Mouse (Mus musculus) MEL (cell line): Measurements from ENCODE around the gene Rapgef6. TPM values are rescaled to one million over a fixed set of nuclear protein-coding genes. Genes with fewer than 3 reads are reported as not detected.
A peak's percentile ranks its signal among the peaks of the same experiment; 100 is the strongest.

Experiments used
- DNase-seq: peaks from one replicate; pipeline ENCODE4 v3.0.0; 2011; ENCODE audit warnings: low read depth, low spot score
- H3K27ac ChIP-seq: 2 replicates; pipeline ENCODE4 v1.5.1; 2012; ENCODE audit warnings: low read depth, mild to moderate bottlenecking, control low read depth, low read length, moderate library complexity; ENCODE audit not compliant: control insufficient read depth
- H3K27me3 ChIP-seq, 2 experiments: fragments of 150-350 bp in 1 of 2; sonication (generic) in 1 of 2; 2 replicates each; pipeline ENCODE4 v1.6.1; 2012; ENCODE audit warnings: low read length in 2 of 2, mild to moderate bottlenecking in 2 of 2, improper control_type of control experiment in 1 of 2, moderate library complexity in 1 of 2; ENCODE audit not compliant: insufficient read depth in 2 of 2, control insufficient read depth in 1 of 2
- H3K36me3 ChIP-seq, 2 experiments: 2 replicates each; pipeline ENCODE4 v1.6.1; 2012 to 2014; ENCODE audit warnings: low read length in 2 of 2, improper control_type of control experiment in 1 of 2, inconsistent platforms in 1 of 2, mild to moderate bottlenecking in 1 of 2; ENCODE audit not compliant: insufficient read depth in 2 of 2, control insufficient read depth in 1 of 2
- H3K4me1 ChIP-seq, 2 experiments: fragments of 150-350 bp in 1 of 2; sonication (generic) in 1 of 2; 2 replicates each; pipeline ENCODE4 v1.6.1; 2012; ENCODE audit warnings: low read length in 2 of 2, improper control_type of control experiment in 1 of 2, mild to moderate bottlenecking in 1 of 2; ENCODE audit not compliant: insufficient read depth in 2 of 2, control insufficient read depth in 1 of 2
- H3K4me3 ChIP-seq, 2 experiments: fragments of 150-350 bp in 1 of 2; sonication (generic) in 1 of 2; 2 replicates each; pipeline ENCODE4 v1.5.1; 2012; ENCODE audit warnings: low read depth in 2 of 2, low read length in 2 of 2, mild to moderate bottlenecking in 2 of 2, moderate library complexity in 2 of 2, control low read depth in 1 of 2, improper control_type of control experiment in 1 of 2; ENCODE audit not compliant: control insufficient read depth in 1 of 2, insufficient read depth in 1 of 2
- H3K79me2 ChIP-seq: 2 replicates; pipeline ENCODE4 v1.6.1; 2012; ENCODE audit warnings: mild to moderate bottlenecking, low read length, moderate library complexity; ENCODE audit not compliant: control insufficient read depth, poor library complexity, insufficient read depth
- H3K9ac ChIP-seq: 2 replicates; pipeline ENCODE4 v1.6.1; 2012; ENCODE audit warnings: low read depth, mild to moderate bottlenecking, control low read depth, low read length, moderate library complexity; ENCODE audit not compliant: control insufficient read depth, poor library complexity, severe bottlenecking
- H3K9me3 ChIP-seq: fragments of 150-350 bp; sonication (generic); replicated peaks from 2 replicates; pipeline ENCODE4 v1.6.1; 2012; ENCODE audit warnings: mild to moderate bottlenecking, low read length, improper control_type of control experiment, moderate library complexity; ENCODE audit not compliant: insufficient read depth
- CTCF ChIP-seq, 3 experiments: IDR thresholded peaks in 2 of 3; conservative IDR thresholded peaks in 1 of 3; 2 replicates each; pipeline ENCODE4 v1.5.1; 2011 to 2012; ENCODE audit warnings: low read length in 3 of 3, low read depth in 2 of 3, mild to moderate bottlenecking in 2 of 3, improper control_type of control experiment in 1 of 3, inconsistent platforms in 1 of 3, mixed read lengths in 1 of 3, moderate library complexity in 1 of 3; ENCODE audit not compliant: control insufficient read depth in 1 of 3, insufficient read depth in 1 of 3, poor library complexity in 1 of 3, severe bottlenecking in 1 of 3
- E2F4 ChIP-seq: IDR thresholded peaks from 2 replicates; pipeline ENCODE4 v1.6.1; 2011; ENCODE audit warnings: low read depth, low read length, improper control_type of control experiment, borderline replicate concordance
- ELF1 ChIP-seq: IDR thresholded peaks from 2 replicates; pipeline ENCODE4 v1.6.1; 2014; ENCODE audit warnings: low read depth, mild to moderate bottlenecking, inconsistent platforms, low read length, improper control_type of control experiment, moderate library complexity
- EP300 ChIP-seq, 2 experiments: IDR thresholded peaks; 2 replicates each; pipeline ENCODE4 v1.6.1; 2011; ENCODE audit warnings: improper control_type of control experiment in 2 of 2, low read length in 2 of 2, low read depth in 1 of 2, mild to moderate bottlenecking in 1 of 2
- ETS1 ChIP-seq: IDR thresholded peaks from 2 replicates; pipeline ENCODE4 v1.6.1; 2012; ENCODE audit warnings: low read depth, mild to moderate bottlenecking, inconsistent platforms, low read length, improper control_type of control experiment, moderate library complexity
- GABPA ChIP-seq: IDR thresholded peaks from 2 replicates; pipeline ENCODE4 v1.6.1; 2012; ENCODE audit warnings: low read depth, mild to moderate bottlenecking, inconsistent platforms, low read length, improper control_type of control experiment, moderate library complexity
- GATA1 ChIP-seq: IDR thresholded peaks from 2 replicates; pipeline ENCODE4 v1.6.1; 2011; ENCODE audit warnings: low read depth, low read length, improper control_type of control experiment
- HCFC1 ChIP-seq: IDR thresholded peaks from 2 replicates; pipeline ENCODE4 v1.6.1; 2012; ENCODE audit warnings: low read depth, mild to moderate bottlenecking, inconsistent platforms, low read length, improper control_type of control experiment, moderate library complexity
- KAT2A ChIP-seq: conservative IDR thresholded peaks from 2 replicates; pipeline ENCODE4 v1.6.1; 2012; ENCODE audit warnings: low read depth, low read length, improper control_type of control experiment, inconsistent platforms
- MAFK ChIP-seq: IDR thresholded peaks from 2 replicates; pipeline ENCODE4 v1.6.1; 2011; ENCODE audit warnings: low read depth, mild to moderate bottlenecking, low read length, improper control_type of control experiment, borderline replicate concordance
- MAX ChIP-seq: IDR thresholded peaks from 2 replicates; pipeline ENCODE4 v1.6.1; 2011; ENCODE audit warnings: low read length, improper control_type of control experiment
- MAZ ChIP-seq: IDR thresholded peaks from 2 replicates; pipeline ENCODE4 v1.6.1; 2012; ENCODE audit warnings: low read depth, mild to moderate bottlenecking, inconsistent platforms, low read length, improper control_type of control experiment
- MEF2A ChIP-seq: IDR thresholded peaks from 2 replicates; pipeline ENCODE4 v1.6.1; 2014; ENCODE audit warnings: low read depth, mild to moderate bottlenecking, inconsistent platforms, low read length, improper control_type of control experiment; ENCODE audit not compliant: poor library complexity, insufficient replicate concordance, severe bottlenecking; ENCODE audit errors: extremely low read depth
- MXI1 ChIP-seq: IDR thresholded peaks from 2 replicates; pipeline ENCODE4 v1.6.1; 2011; ENCODE audit warnings: mild to moderate bottlenecking, low read depth, low read length, improper control_type of control experiment
- MYB ChIP-seq: IDR thresholded peaks from 2 replicates; pipeline ENCODE4 v1.6.1; 2011; ENCODE audit warnings: mild to moderate bottlenecking, low read depth, low read length, improper control_type of control experiment
- MYC ChIP-seq: IDR thresholded peaks from 2 replicates; pipeline ENCODE4 v1.6.1; 2011; ENCODE audit warnings: low read depth, mild to moderate bottlenecking, low read length, improper control_type of control experiment, moderate library complexity
- NRF1 ChIP-seq: IDR thresholded peaks from 2 replicates; pipeline ENCODE4 v1.6.1; 2014; ENCODE audit warnings: low read depth, mild to moderate bottlenecking, inconsistent platforms, low read length, improper control_type of control experiment, moderate library complexity; ENCODE audit not compliant: poor library complexity, insufficient read depth, severe bottlenecking
- POLR2A ChIP-seq, 2 experiments: IDR thresholded peaks; 2 replicates each; pipeline ENCODE4 v1.6.1; 2011 to 2012; ENCODE audit warnings: low read length in 2 of 2, mild to moderate bottlenecking in 2 of 2, control low read depth in 1 of 2, improper control_type of control experiment in 1 of 2, low read depth in 1 of 2, moderate library complexity in 1 of 2; ENCODE audit not compliant: control insufficient read depth in 1 of 2, insufficient read depth in 1 of 2, poor library complexity in 1 of 2
- POLR2AphosphoS2 ChIP-seq: IDR thresholded peaks from 2 replicates; pipeline ENCODE4 v1.6.1; 2011; ENCODE audit warnings: low read length, improper control_type of control experiment
- POLR2AphosphoS5 ChIP-seq: IDR thresholded peaks from 2 replicates; pipeline ENCODE4 v1.6.1; 2012; ENCODE audit warnings: low read depth, borderline replicate concordance, mild to moderate bottlenecking, inconsistent platforms, low read length, moderate library complexity, mixed read lengths
- RAD21 ChIP-seq: IDR thresholded peaks from 2 replicates; pipeline ENCODE4 v1.6.1; 2011; ENCODE audit warnings: mild to moderate bottlenecking, low read depth, low read length, improper control_type of control experiment
- RCOR1 ChIP-seq: IDR thresholded peaks from 2 replicates; pipeline ENCODE4 v1.6.1; 2012; ENCODE audit warnings: low read depth, mild to moderate bottlenecking, inconsistent platforms, low read length, improper control_type of control experiment
- SIN3A ChIP-seq: IDR thresholded peaks from 2 replicates; pipeline ENCODE4 v1.6.1; 2012; ENCODE audit warnings: low read length, improper control_type of control experiment, inconsistent platforms
- SMC3 ChIP-seq: IDR thresholded peaks from 2 replicates; pipeline ENCODE4 v1.6.1; 2011; ENCODE audit warnings: low read depth, low read length, improper control_type of control experiment
- TAL1 ChIP-seq: IDR thresholded peaks from 2 replicates; pipeline ENCODE4 v1.6.1; 2012; ENCODE audit warnings: mild to moderate bottlenecking, inconsistent platforms, low read length, moderate library complexity, mixed read lengths
- TBP ChIP-seq: IDR thresholded peaks from 2 replicates; pipeline ENCODE4 v1.8.0; 2011; ENCODE audit warnings: low read depth, low read length, improper control_type of control experiment
- TCF12 ChIP-seq: IDR thresholded peaks from 2 replicates; pipeline ENCODE4 v1.6.1; 2014; ENCODE audit warnings: low read depth, mild to moderate bottlenecking, inconsistent platforms, low read length, improper control_type of control experiment, moderate library complexity
- USF1 ChIP-seq: IDR thresholded peaks from 2 replicates; pipeline ENCODE4 v1.6.1; 2014; ENCODE audit warnings: low read depth, mild to moderate bottlenecking, inconsistent platforms, low read length, improper control_type of control experiment, moderate library complexity
- ZC3H11A ChIP-seq: IDR thresholded peaks from 2 replicates; pipeline ENCODE4 v1.6.1; 2012; ENCODE audit warnings: low read depth, mild to moderate bottlenecking, inconsistent platforms, low read length, improper control_type of control experiment
- ZNF384 ChIP-seq: IDR thresholded peaks from 2 replicates; pipeline ENCODE4 v1.6.1; 2012; ENCODE audit warnings: low read depth, mild to moderate bottlenecking, inconsistent platforms, low read length, improper control_type of control experiment
- polyA plus RNA-seq, 2 experiments: library from polyadenylated mRNA; stranded (reverse) in 1 of 2; unstranded in 1 of 2; fragments of >175 nt in 1 of 2; fragments of >200 nt in 1 of 2; gene quantifications; 2 replicates each; pipeline versions ENCODE4 v1.2.1 to v1.2.4; 2012; ENCODE audit warnings: low replicate concordance in 2 of 2, low read depth in 1 of 2; ENCODE audit not compliant: insufficient read length in 2 of 2, insufficient read depth in 1 of 2, missing spikeins in 1 of 2
- total RNA-seq: library from RNA; depleted of rRNA; stranded (reverse); fragments of 300-350 nt; gene quantifications from 2 replicates; pipeline ENCODE4 v1.2.3, GENCODE M21; 2012

Rapgef6 gene
- total and polyA plus RNA-seq, 3 experiments, result 21.1 to 31.8 TPM; not detected in 1

DNA sequence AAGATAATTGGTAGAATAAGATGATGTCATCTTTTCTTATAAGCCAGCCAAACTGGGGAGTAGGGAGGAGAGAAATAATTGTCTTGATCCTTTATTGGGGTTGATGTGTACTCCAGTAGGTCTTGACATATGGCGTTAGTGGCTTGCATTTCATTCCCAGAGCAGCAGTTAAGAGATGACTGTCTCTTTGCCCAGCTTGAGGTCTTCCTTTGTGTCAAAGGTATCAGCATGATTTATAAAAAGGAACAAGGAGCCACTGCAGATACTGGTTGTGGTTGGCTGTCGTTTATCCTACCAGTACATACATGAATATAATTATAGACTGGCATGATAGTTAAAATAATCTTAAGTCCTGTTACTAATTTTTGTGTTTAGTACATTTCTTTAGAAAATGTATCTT lies 71.4 kb downstream of the Rapgef6 start (continued):
- no peak for TF ChIP-seq ELF1
- TF ChIP-seq E2F4, result no peak
- no peak for TF ChIP-seq GABPA
- TF ChIP-seq MXI1, result no peak
- no peak for TF ChIP-seq POLR2A (IDR thresholded peaks at IDR 0.05; ENCODE audit: control insufficient read depth in 1 of 2, insufficient read depth in 1 of 2, low read depth in 1 of 2, low read length in 2 of 2, poor library complexity in 1 of 2)

DNA sequence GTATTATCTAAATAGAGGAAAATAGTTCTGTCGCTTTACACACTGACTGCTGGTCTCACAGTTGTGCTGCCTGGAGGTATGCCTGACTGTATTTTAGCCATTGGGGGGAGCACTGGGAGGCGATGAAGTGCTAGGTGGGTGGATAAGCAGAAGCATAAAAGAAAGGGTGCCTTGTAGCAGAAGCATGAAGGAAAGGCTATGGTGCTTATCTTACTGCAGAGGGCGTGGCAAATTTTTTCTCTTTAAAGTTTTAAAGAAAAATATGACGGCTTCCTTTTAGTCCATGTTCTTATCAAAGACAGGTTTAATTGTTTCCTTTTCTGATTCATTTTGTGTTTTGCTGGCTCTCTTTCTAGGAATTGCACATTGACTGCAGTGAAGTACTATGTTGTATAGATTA lies 72.4 kb downstream of the Rapgef6 start:
- Histone ChIP-seq H3K9me3 (no peaks in the 10 kb centered on the region), H3K4me1 (peaks cover 13 to 27% of the 10 kb centered on the region in 2 experiments), H3K79me2 (no peaks in the 10 kb centered on the region; the same call in 1 of the 2 replicates), H3K4me3 (no peak overlapping the region), H3K36me3 (peaks cover 3 to 44% of the 10 kb centered on the region in 2 experiments), H3K9ac (no peak overlapping the region), H3K27me3 (no peaks in the 10 kb centered on the region), H3K27ac (peak overlapping the region; percentile 47; the same call in 1 of the 2 replicates)
- TF ChIP-seq GATA1 (peak; percentile 98), USF1 (no peak), ZNF384 (peak; percentile 90), HCFC1 (peak; percentile 66), ZC3H11A (peak; percentile 38; the same call in 1 of the 2 replicates), MAFK (no peak; the same call in 1 of the 2 replicates), TAL1 (peak; percentile 19; the same call in 1 of the 2 replicates), EP300 (IDR thresholded peaks at IDR 0.05; ENCODE audit: low read depth in 1 of 2, low read length in 2 of 2) (peak; percentile 76 to 89), TBP (peak; percentile 58; the same call in 1 of the 2 replicates), KAT2A (no peak), MAZ (0 out of 2 replicates have a peak, but pooled peaks have one; percentile 40), NRF1 (no peak), RAD21 (peak; percentile 31), RCOR1 (peak; percentile 93), ELF1 (no peak), TCF12 (peak; percentile 37; the same call in 1 of the 2 replicates), CTCF (IDR thresholded peaks at IDR 0.05 in 2 of 3, conservative IDR thresholded peaks at IDR 0.05 in 1 of 3; ENCODE audit: control insufficient read depth in 1 of 3, insufficient read depth in 1 of 3, low read depth in 2 of 3, low read length in 3 of 3, poor library complexity in 1 of 3, severe bottlenecking in 1 of 3) (peak in 2 of 3 experiments; percentile 31 to 50; a peak in 4 of 6 replicates), MAX (peak; percentile 50; the same call in 1 of the 2 replicates), E2F4 (no peak), MXI1 (peak; percentile 84), SIN3A (peak; percentile 91), SMC3 (peak; percentile 35), POLR2AphosphoS5 (no peak), MEF2A (no peak), MYC (peak; percentile 86), ETS1 (peak; percentile 89), POLR2AphosphoS2 (no peak), MYB (no peak)
- DNase-seq, result peak; percentile 93
